Comparison of ENCODE assay signal across 15 mouse cellular contexts in genomic region chr1:64308088-64308487, GRCm38 (mm10).
DNase-seq lines count a peak whose midpoint lies in the region; ATAC-seq and TF ChIP-seq lines count a peak whose summit lies in the region.
"Had no signal": no experiment of that assay in that cellular context is flagged by ENCODE, and none has a peak within 500 bp of the region (broad histone marks: within the 10 kb centered on the region; RNA-seq: fewer than 3 reads in every experiment).

No protein-coding gene starts in this region.

- 0 out of 2 replicates have a peak, but pooled peaks cover 4% of the 10 kb centered on the region for H3K4me1 ChIP-seq in forebrain, postnatal 0 days (ENCODE audit: insufficient read depth)
- peaks cover 5% of the 10 kb centered on the region; the same call in 1 of the 2 replicates for H3K4me1 ChIP-seq in forebrain, embryonic 16.5 days (replicated peaks; ENCODE audit: control insufficient read depth, insufficient read depth, low read length)
- 0 out of 2 replicates have a peak, but pooled peaks cover 14% of the 10 kb centered on the region for H3K4me1 ChIP-seq in intestine, postnatal 0 days (replicated peaks; ENCODE audit: control insufficient read depth, insufficient read depth, low read length)
- peaks cover 3% of the 10 kb centered on the region; the same call in 1 of the 2 replicates for H3K4me1 ChIP-seq in cerebellum, adult 2 months (ENCODE audit: control insufficient read depth, insufficient read depth, low read length)

- TF ChIP-seq POLR2A in cerebellum, adult 2 months (IDR thresholded peaks at IDR 0.05; ENCODE audit: borderline replicate concordance, insufficient read depth, low read length), result no peak

- H3K9ac ChIP-seq in forebrain, postnatal 0 days, result no peak overlapping the region
- H3K9ac ChIP-seq in forebrain, embryonic 16.5 days (replicated peaks; ENCODE audit: low read depth, low read length), result no peak overlapping the region
- H3K9ac ChIP-seq in intestine, postnatal 0 days (ENCODE audit: low read depth, low read length), result no peak overlapping the region
- H3K9ac ChIP-seq: neural tube, embryonic 12.5 days had no signal

- WGBS in forebrain, postnatal 0 days, result 58% methylated on average over 10 of the region's 10 CpGs
- 52% methylated on average over 10 of the region's 10 CpGs for WGBS in forebrain, embryonic 16.5 days
- 19% methylated on average over 10 of the region's 10 CpGs for WGBS in intestine, postnatal 0 days
- WGBS in cerebellum, adult 2 months, result 64% methylated on average over 10 of the region's 10 CpGs

- H3K36me3 ChIP-seq in forebrain, postnatal 0 days (ENCODE audit: insufficient read depth), result no peaks in the 10 kb centered on the region
- H3K36me3 ChIP-seq in forebrain, embryonic 16.5 days (ENCODE audit: control insufficient read depth, insufficient read depth), result no peaks in the 10 kb centered on the region
- H3K36me3 ChIP-seq in intestine, postnatal 0 days (ENCODE audit: control insufficient read depth, insufficient read depth), result no peaks in the 10 kb centered on the region
- H3K36me3 ChIP-seq: forebrain, embryonic 10.5 days; G1E; neural tube, embryonic 12.5 days had no signal

- peak; percentile 40 for DNase-seq in forebrain, postnatal 0 days
- DNase-seq in kidney, postnatal 14 days, result peak; percentile 25
- no peak for DNase-seq in kidney, adult 8-10 months
- DNase-seq in R1 (ENCODE audit: low read depth, low spot score), result peak; percentile 23
- no peak for DNase-seq in thymus, postnatal 10 days (ENCODE audit: low spot score in 2 of 2)
- no peak for DNase-seq in cerebellum, adult 2 months
- DNase-seq: embryo, embryonic 11 days; gastrocnemius, postnatal 36 days; right cerebral cortex, postnatal 25 days; thymus, adult 2 months had no signal

- no peak for TF ChIP-seq CTCF in forebrain, postnatal 0 days (IDR thresholded peaks at IDR 0.05; ENCODE audit: low read depth)
- 0 out of 2 replicates have a peak, but pooled peaks have one; percentile 6 for TF ChIP-seq CTCF in intestine, postnatal 0 days (IDR thresholded peaks at IDR 0.05; ENCODE audit: low read depth)
- TF ChIP-seq CTCF in cerebellum, adult 2 months (IDR thresholded peaks at IDR 0.05; ENCODE audit: borderline replicate concordance, insufficient read depth, low read depth, low read length), result no peak

- no peak overlapping the region for H3K4me3 ChIP-seq in forebrain, postnatal 0 days (ENCODE audit: low read depth, low read length)
- no peak overlapping the region for H3K4me3 ChIP-seq in forebrain, embryonic 16.5 days (replicated peaks; ENCODE audit: low read length)
- H3K4me3 ChIP-seq in intestine, postnatal 0 days (ENCODE audit: low read depth, low read length), result no peak overlapping the region
- H3K4me3 ChIP-seq in cerebellum, adult 2 months (replicated peaks; ENCODE audit: insufficient read depth, low read depth, low read length), result no peak overlapping the region
- H3K4me3 ChIP-seq: forebrain, embryonic 10.5 days; neural tube, embryonic 12.5 days had no signal

- no peak overlapping the region for H3K27ac ChIP-seq in forebrain, postnatal 0 days (ENCODE audit: low read depth, low read length)
- no peak overlapping the region for H3K27ac ChIP-seq in forebrain, embryonic 16.5 days (ENCODE audit: low read length)
- H3K27ac ChIP-seq in intestine, postnatal 0 days (ENCODE audit: low read depth, low read length), result no peak overlapping the region
- H3K27ac ChIP-seq in cerebellum, adult 2 months (ENCODE audit: insufficient read depth, low read length), result no peak overlapping the region
- H3K27ac ChIP-seq: forebrain, embryonic 10.5 days; neural tube, embryonic 12.5 days had no signal

- H3K27me3 ChIP-seq in forebrain, postnatal 0 days (ENCODE audit: insufficient read depth, low read length), result no peaks in the 10 kb centered on the region
- H3K27me3 ChIP-seq in forebrain, embryonic 16.5 days (replicated peaks; ENCODE audit: control insufficient read depth, insufficient read depth, low read length), result no peaks in the 10 kb centered on the region
- H3K27me3 ChIP-seq in intestine, postnatal 0 days (replicated peaks; ENCODE audit: control insufficient read depth, insufficient read depth, low read length), result no peaks in the 10 kb centered on the region
- H3K27me3 ChIP-seq in cerebellum, adult 2 months (ENCODE audit: control insufficient read depth, insufficient read depth, low read length), result no peaks in the 10 kb centered on the region
- H3K27me3 ChIP-seq: neural tube, embryonic 12.5 days had no signal

- no peak for ATAC-seq in forebrain, postnatal 0 days
- no peak; the same call in 1 of the 2 replicates for ATAC-seq in forebrain, embryonic 16.5 days
- peak; percentile 55 for ATAC-seq in intestine, postnatal 0 days

- no peak overlapping the region for H3K4me2 ChIP-seq in forebrain, postnatal 0 days (ENCODE audit: low read depth)
- H3K4me2 ChIP-seq in forebrain, embryonic 16.5 days (ENCODE audit: low read length), result no peak overlapping the region
- peak overlapping the region; percentile 40 for H3K4me2 ChIP-seq in intestine, postnatal 0 days (replicated peaks; ENCODE audit: low read depth)
- H3K4me2 ChIP-seq: neural tube, embryonic 12.5 days had no signal

- no peaks in the 10 kb centered on the region for H3K9me3 ChIP-seq in forebrain, postnatal 0 days (ENCODE audit: low read length)
- H3K9me3 ChIP-seq in forebrain, embryonic 16.5 days (ENCODE audit: control insufficient read depth, low read length), result no peaks in the 10 kb centered on the region
- no peaks in the 10 kb centered on the region for H3K9me3 ChIP-seq in intestine, postnatal 0 days (ENCODE audit: control insufficient read depth)
- H3K9me3 ChIP-seq: forebrain, embryonic 10.5 days; G1E; neural tube, embryonic 12.5 days had no signal

Comparison
In these comparisons a context has a peak if more than half of its experiments do, and no peak if none do; other contexts are left out.
1. DNase-seq: peak in forebrain, postnatal 0 days (single experiment), kidney, postnatal 14 days (single experiment) and R1 (single experiment); none in kidney, adult 8-10 months (0 of 2), thymus, postnatal 10 days (0 of 2) and cerebellum, adult 2 months (0 of 2).